Mouse (Mus musculus) midbrain, embryonic 11.5 days (tissue): Measurements from ENCODE around the gene B3galt2. TPM values are rescaled to one million over a fixed set of nuclear protein-coding genes. Genes with fewer than 3 reads are reported as not detected.

ENCODE experiments used
- ATAC-seq: fragments of 200-750 bp; cut with Nextera tagmentation; 2 replicates; pipeline ENCODE4 v1.8.0; 2017; ENCODE audit warnings: moderate TSS enrichment, moderate library complexity; ENCODE audit not compliant: low FRiP score
- DNase-seq: peaks from one replicate; pipeline ENCODE4 v3.0.0; 2015; ENCODE audit warnings: low spot score; ENCODE audit errors: missing footprints
- H3K27ac ChIP-seq: fragments of 300-500 bp; sonication (generic); 2 replicates; pipeline ENCODE4 v1.5.1; 2014; ENCODE audit warnings: low read depth, low read length
- H3K27me3 ChIP-seq: fragments of 300-500 bp; sonication (generic); 2 replicates; pipeline ENCODE4 v1.6.1; 2014; ENCODE audit warnings: mild to moderate bottlenecking, low read length, moderate library complexity, mixed read lengths; ENCODE audit not compliant: control insufficient read depth, insufficient read depth
- H3K36me3 ChIP-seq: fragments of 300-500 bp; sonication (generic); 2 replicates; pipeline ENCODE4 v1.6.1; 2014; ENCODE audit warnings: mild to moderate bottlenecking, low read length, moderate library complexity, mixed read lengths; ENCODE audit not compliant: control insufficient read depth, insufficient read depth
- H3K4me1 ChIP-seq: fragments of 300-500 bp; sonication (generic); 2 replicates; pipeline ENCODE4 v1.6.1; 2014; ENCODE audit warnings: low read length; ENCODE audit not compliant: control insufficient read depth, insufficient read depth
- H3K4me2 ChIP-seq: fragments of 300-500 bp; sonication (generic); 2 replicates; pipeline ENCODE4 v1.6.1; 2014; ENCODE audit warnings: mild to moderate bottlenecking, moderate library complexity
- H3K4me3 ChIP-seq: fragments of 300-500 bp; sonication (generic); 2 replicates; pipeline ENCODE4 v1.5.1; 2014; ENCODE audit warnings: low read depth, low read length
- H3K9ac ChIP-seq: fragments of 300-500 bp; sonication (generic); 2 replicates; pipeline ENCODE4 v1.6.1; 2014; ENCODE audit warnings: low read length
- H3K9me3 ChIP-seq: fragments of 300-500 bp; sonication (generic); 2 replicates; pipeline ENCODE4 v1.6.1; 2016; ENCODE audit warnings: low read length; ENCODE audit not compliant: control insufficient read depth
- WGBS: fragments of 180-500 bp; shearing (Covaris S2); extraction: QIAGEN DNeasy Blood & Tissue Kit; methylation state at CpG from one replicate; pipeline ENCODE4 v1.1.7; 2014; 5-methylcytosine and 5-hydroxymethylcytosine counted together
- polyA plus RNA-seq: library from polyadenylated mRNA; unstranded; fragments of >200 nt; fragmentation: Nextera tagmentation; extraction: Ambion mirVana; gene quantifications from 2 replicates; pipeline ENCODE4 v1.2.1, GENCODE M21; 2014

The B3galt2 gene
- polyA plus RNA-seq, 1 experiment from 2014 or later = 1.2 TPM

- DNase-seq (no peak), ATAC-seq (no peak)
- Histone ChIP-seq H3K27ac (no peak overlapping the region), H3K4me3 (no peak overlapping the region), H3K36me3 (peaks cover 9% of the 10 kb centered on the region; the same call in 1 of the 2 replicates), H3K9me3 (no peaks in the 10 kb centered on the region), H3K27me3 (no peaks in the 10 kb centered on the region), H3K4me2 (no peak overlapping the region), H3K9ac (no peak overlapping the region), H3K4me1 (no peaks in the 10 kb centered on the region)
- 96% methylated on average over 5 of the region's 5 CpGs for WGBS
Observed at GRCm38 (mm10) chr1:143681108-143681507, 40.6 kb downstream of the B3galt2 start.

- Histone ChIP-seq H3K4me2 (no peak overlapping the region), H3K27ac (no peak overlapping the region), H3K9ac (no peak overlapping the region), H3K4me1 (no peaks in the 10 kb centered on the region), H3K4me3 (no peak overlapping the region), H3K9me3 (no peaks in the 10 kb centered on the region), H3K36me3 (peaks cover 9% of the 10 kb centered on the region; the same call in 1 of the 2 replicates), H3K27me3 (no peaks in the 10 kb centered on the region)
- no peak for ATAC-seq
- no peak for DNase-seq
- 89% methylated on average over 3 of the region's 3 CpGs for WGBS
Observed at GRCm38 (mm10) chr1:143684849-143685248, 44.4 kb downstream of the B3galt2 start.

- Histone ChIP-seq H3K9ac (peak overlapping the region; percentile 92), H3K27me3 (no peaks in the 10 kb centered on the region), H3K4me2 (peak overlapping the region; percentile 66), H3K9me3 (no peaks in the 10 kb centered on the region), H3K36me3 (peaks cover 2% of the 10 kb centered on the region), H3K27ac (peak overlapping the region; percentile 86; the same call in 1 of the 2 replicates), H3K4me3 (peak overlapping the region; percentile 84), H3K4me1 (peaks cover 7% of the 10 kb centered on the region)
- ATAC-seq (no peak), DNase-seq (peak; percentile 87)
- WGBS = under 1% methylated on average over 13 of the region's 13 CpGs
Observed at GRCm38 (mm10) chr1:143701736-143702135, 61.3 kb downstream of the B3galt2 start.

- Histone ChIP-seq H3K4me2 (peak overlapping the region; percentile 66), H3K9me3 (no peaks in the 10 kb centered on the region), H3K36me3 (peaks cover 2% of the 10 kb centered on the region), H3K4me1 (peaks cover 7% of the 10 kb centered on the region), H3K4me3 (peak overlapping the region; percentile 84), H3K27ac (peak overlapping the region; percentile 86), H3K9ac (peak overlapping the region; percentile 92), H3K27me3 (no peaks in the 10 kb centered on the region)
- peak; percentile 97 for DNase-seq
- ATAC-seq = peak; percentile 77
- WGBS = under 1% methylated on average over 35 of the region's 48 CpGs
Observed at GRCm38 (mm10) chr1:143702141-143702740, 61.8 kb downstream of the B3galt2 start.

GRCm38 (mm10) chr1:143702741-143703262 lies 62.3 kb downstream of the B3galt2 start, which contains the start of gene Cdc73:
Gene Cdc73, minus strand, starts transcription at chr1:143702893.
- H3K4me2 ChIP-seq = peak within 1 kb of the TSS; percentile 66
- peak within 1 kb of the TSS; percentile 86 for H3K27ac ChIP-seq
- H3K36me3 ChIP-seq = peaks cover 2% of the 10 kb centered on the region
- peak; percentile 99 for DNase-seq
- peak within 1 kb of the TSS; percentile 84 for H3K4me3 ChIP-seq
- WGBS = under 1% methylated on average over 50 of the region's 74 CpGs
- peak; percentile 99 for ATAC-seq
- peak within 1 kb of the TSS; percentile 92 for H3K9ac ChIP-seq
- H3K27me3 ChIP-seq = no peaks in the 10 kb centered on the region
- no peaks in the 10 kb centered on the region for H3K9me3 ChIP-seq
- peaks cover 7% of the 10 kb centered on the region for H3K4me1 ChIP-seq

Other genes starting within 250 kb of the B3galt2 start
- gene Cdc73, start 62.2 kb downstream of the B3galt2 start, polyA plus RNA-seq = 27.8 and 28.4 TPM in 2 replicates
- gene Glrx2, start 75.7 kb downstream of the B3galt2 start, polyA plus RNA-seq = 69.2 and 71.2 TPM in 2 replicates
- 42.2 and 47.0 TPM in 2 replicates for gene Trove2, start 136.4 kb downstream of the B3galt2 start, polyA plus RNA-seq
- gene Uchl5, start 136.6 kb downstream of the B3galt2 start, polyA plus RNA-seq = 84.5 and 88.5 TPM in 2 replicates